Mouse (Mus musculus) left cerebral cortex, adult 11 months (tissue): ENCODE results near the gene Plagl2.
A peak's percentile ranks its signal among the peaks of the same experiment; 100 is the strongest.

Experiments
- DNase-seq: peaks from one replicate; pipeline ENCODE4 v3.0.0; 2022; ENCODE audit warnings: low spot score

Plagl2 gene

GRCm38 (mm10) chr2:153239021-153239859, 2.0 kb downstream of the Plagl2 start:
- no peak for DNase-seq

GRCm38 (mm10) chr2:153238406-153238805, 2.8 kb downstream of the Plagl2 start:
- no peak for DNase-seq

DNA sequence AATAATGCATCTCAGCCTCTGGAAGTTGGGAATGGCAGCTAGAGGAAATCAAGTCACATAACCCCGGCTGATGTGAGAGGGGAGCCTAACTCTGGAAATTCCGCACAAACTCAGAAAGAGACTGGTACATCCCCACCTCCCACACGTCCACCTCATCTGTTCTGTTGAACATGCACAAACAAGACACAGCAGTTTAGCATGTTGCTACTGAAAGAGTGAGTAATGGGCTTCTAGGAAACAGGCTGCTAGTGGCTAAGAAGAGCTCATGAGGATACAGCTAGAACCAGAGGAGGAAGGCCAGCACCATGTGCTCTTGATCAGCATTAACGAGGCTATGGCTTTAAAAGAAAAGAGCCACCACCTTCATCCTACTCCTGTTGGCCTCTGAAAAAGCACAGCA, 3.3 kb downstream of the Plagl2 start:
- DNase-seq = no peak

DNA sequence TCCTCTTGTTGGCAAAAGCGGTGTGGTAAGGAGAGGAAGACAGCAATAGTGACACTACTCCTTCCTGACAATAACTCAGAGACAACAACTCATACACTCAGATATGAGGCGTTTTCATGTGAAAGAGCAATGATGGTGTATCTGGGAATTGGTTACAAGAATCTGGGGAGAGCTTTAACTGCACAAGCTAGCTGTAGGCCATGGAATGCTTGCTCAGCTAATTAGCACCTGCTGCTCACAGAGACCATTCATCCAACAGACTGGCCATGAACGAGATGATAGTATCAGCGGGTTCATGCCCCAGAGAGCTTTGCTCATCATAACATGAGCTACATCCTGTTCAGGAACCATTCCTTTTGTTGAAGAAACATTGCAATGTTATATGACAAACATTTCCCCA, 4.0 kb downstream of the Plagl2 start:
- DNase-seq = no peak

- DNase-seq = no peak
Observed at GRCm38 (mm10) chr2:153228523-153228922, 12.7 kb downstream of the Plagl2 start.

DNA sequence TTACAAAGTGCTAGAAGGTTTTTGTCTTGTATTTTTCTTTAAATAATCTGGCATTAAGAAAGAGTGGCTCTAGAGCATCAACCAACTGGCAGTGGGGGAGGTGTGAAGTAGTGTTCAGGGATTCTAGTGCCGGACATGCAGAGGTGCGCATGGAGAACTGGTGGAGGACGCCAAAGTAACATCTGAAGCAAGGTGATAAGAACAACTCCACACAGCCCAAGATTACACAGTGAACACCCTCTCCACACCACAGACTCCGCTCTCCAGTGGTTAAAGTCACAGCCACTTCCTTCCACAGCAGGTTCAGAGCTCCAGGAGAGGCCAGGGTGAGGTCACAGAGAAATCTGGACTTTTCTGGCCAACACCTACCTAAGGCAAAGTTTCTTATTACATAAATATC, 13.3 kb downstream of the Plagl2 start:
- no peak for DNase-seq

- no peak for DNase-seq
Observed at GRCm38 (mm10) chr2:153225595-153225953, 15.7 kb downstream of the Plagl2 start.

- peak; percentile 50 for DNase-seq
Observed at GRCm38 (mm10) chr2:153224946-153225594, 16.2 kb downstream of the Plagl2 start, which contains the start of gene Tspyl3. Gene Tspyl3 (minus strand): TSS chr2:153225441.

DNA sequence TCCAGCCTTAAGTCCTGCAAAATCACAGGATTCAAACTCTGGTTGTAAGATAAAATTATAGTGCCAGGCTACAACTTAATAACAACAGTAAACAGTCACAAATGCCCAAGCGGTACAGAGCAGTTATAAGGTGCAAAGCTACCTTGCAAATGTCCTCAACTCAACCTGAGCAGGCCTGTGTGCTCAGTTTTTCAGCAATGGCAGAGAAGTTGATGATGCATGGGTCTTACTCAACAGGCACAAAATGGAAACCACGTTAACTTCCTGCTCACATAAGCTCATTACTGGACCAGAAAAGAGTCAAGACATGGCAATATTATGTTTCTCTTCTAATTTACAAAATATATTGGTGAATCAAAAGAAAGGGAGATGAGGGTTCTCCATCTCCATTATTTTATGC, 18.7 kb downstream of the Plagl2 start:
- no peak for DNase-seq

- DNase-seq = no peak
Observed at GRCm38 (mm10) chr2:153222130-153222529, 19.1 kb downstream of the Plagl2 start.

DNA sequence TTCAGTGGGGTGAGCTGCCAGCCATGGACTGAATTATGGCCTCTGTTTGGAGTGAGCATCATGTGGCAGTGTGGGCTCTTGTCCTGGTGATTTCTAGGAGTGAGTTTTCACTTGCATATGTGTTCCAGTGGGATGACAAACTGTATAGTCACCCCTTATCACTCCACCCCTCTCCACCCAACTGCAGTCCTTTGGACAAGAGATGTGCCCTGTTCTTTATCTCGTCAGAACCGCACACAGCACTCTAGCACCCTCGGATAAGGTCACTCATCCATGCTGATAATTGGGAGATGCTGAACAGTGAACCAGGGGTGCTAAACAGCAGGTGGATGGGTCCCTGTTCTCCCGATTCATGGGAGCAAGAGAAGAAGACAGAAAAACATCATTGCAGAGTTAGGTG, 19.6 kb downstream of the Plagl2 start:
- DNase-seq = no peak

- no peak for DNase-seq
Observed at GRCm38 (mm10) chr2:153218516-153218915, 22.7 kb downstream of the Plagl2 start.

- DNase-seq = no peak
Observed at GRCm38 (mm10) chr2:153217826-153218340, 23.3 kb downstream of the Plagl2 start.

- DNase-seq = no peak
Observed at GRCm38 (mm10) chr2:153215421-153215820, 25.8 kb downstream of the Plagl2 start.

DNA sequence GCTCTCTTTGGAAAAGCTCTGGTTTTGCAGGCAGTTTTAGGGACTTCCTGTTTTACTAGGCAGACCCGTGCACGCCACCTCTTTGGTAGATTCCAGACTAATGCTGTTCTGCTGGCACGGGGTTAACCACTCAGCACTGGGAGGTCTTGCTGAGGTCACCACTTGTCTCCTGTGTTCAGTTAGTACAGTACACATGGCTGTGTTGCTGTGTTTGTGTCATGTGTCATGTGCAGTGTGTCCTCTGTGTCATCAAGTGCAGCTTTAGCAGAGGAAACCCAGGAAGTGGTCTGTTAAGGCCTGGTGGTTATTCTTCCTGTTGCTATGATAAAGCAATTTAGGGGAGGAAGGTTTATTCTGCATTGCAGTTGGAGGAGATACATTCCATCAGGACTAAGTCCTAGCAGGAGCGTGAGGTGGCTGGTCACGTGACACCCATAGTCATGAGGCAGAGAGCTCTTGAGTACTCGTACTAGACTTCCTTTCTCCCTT, 26.4 kb downstream of the Plagl2 start:
- DNase-seq = no peak

DNA sequence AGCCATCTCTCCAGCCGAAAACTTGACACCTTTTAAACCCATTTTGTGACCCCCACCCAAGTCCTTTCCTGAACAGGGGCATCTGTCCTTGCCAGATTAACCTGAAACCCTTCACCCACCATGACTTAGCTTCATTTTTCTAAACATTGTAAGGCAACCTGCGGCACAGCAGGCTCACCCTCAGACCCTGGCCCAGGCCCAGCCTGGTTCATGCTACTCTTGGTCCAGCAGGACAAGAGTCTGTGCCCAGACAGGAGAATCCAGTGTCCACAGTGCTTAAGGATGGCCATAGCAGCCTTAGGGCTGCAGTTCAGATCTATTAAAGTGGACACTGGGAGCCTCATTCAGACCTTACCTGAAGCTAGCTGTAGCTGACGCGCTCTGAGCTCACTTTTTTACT, 27.9 kb downstream of the Plagl2 start:
- DNase-seq = no peak

DNA sequence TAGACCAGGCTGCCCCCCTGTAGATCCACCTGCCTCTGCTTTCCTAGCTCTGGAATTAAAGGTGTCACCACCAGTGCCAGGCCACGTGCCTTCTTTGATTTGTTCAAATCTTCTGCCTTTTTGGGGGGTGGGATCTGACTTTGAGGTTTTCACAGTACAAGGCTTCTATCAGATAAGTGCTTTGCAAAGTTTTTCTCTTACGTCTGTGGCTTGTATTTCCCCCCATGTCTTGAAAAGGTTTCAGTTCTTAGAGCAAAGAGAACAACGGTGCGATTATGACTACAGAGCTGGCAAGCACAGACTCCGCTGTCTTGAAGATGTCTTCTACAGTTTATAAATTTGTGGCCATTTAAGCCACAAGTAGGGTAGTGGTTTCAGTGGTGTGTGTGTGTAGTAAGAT, 29.8 kb downstream of the Plagl2 start:
- DNase-seq = no peak

GRCm38 (mm10) chr2:153209286-153209685, 31.9 kb downstream of the Plagl2 start:
- DNase-seq = no peak

DNA sequence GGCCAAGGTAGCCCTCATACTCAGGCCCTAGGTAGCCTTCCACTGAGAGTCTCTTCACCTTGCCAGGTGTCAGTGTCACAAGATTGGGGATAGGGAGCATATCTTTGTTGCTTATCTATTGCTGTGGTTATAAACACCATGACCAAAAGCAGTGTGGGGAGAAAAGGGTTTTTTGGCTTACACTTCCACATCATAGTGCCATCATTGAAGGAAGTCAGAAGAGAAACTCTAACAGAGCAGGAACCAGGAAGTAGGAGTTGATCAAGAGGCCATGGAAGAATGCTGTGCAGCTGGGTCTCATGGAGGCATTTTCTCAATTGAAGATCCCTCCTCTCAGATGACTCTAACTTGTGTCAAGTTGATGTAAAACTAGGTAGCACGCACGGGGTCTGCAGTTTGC, 33.1 kb downstream of the Plagl2 start:
- no peak for DNase-seq

GRCm38 (mm10) chr2:153202766-153203165, 38.5 kb downstream of the Plagl2 start:
- no peak for DNase-seq

DNA sequence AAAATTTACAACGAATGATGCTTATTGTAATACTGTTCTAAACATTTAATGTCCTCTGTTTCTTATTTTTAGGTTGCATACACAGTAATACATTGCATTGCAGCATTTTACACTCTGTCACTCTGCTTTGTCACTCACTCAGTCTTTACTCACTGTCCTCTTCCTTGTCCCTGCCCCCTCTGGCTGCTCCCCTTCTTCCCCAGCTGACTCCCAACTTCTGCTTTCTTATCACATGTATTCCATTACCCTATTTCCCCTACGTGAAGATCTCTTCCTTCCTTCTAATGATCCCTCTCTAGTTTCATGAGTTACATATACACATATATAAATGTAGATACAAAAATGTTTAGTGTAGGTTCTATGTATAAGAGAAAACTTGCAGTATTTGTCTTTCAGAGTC, 42.1 kb downstream of the Plagl2 start:
- no peak for DNase-seq

- no peak for DNase-seq
Observed at GRCm38 (mm10) chr2:153198485-153198884, 42.7 kb downstream of the Plagl2 start.

DNA sequence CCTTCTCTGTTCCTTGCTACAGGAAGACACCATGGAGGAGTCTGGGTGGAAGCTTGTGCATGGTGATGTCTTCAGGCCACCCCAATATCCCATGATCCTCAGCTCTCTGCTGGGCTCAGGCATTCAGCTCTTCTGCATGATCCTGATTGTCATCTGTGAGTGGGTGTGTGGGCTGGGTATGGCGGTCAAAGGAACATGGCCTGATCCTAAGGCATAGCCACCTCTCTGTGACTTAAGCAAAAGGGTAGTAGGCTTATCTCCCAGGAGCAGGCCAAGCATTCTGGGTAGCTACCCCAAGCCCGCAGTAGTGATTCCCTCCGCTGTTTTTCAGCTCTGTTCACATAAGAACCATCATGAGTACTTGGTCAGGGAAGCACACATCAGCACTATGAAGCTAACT, 47.0 kb downstream of the Plagl2 start:
- no peak for DNase-seq
